Mouse (Mus musculus) C2C12 (cell line): ENCODE data around the gene Itga7.

ENCODE experiments used
- CTCF ChIP-seq: IDR thresholded peaks from one replicate; pipeline ENCODE4 v1.5.1; 2011; ENCODE audit not compliant: control insufficient read depth, insufficient read depth, insufficient read length
- MAX ChIP-seq: IDR thresholded peaks from one replicate; pipeline ENCODE4 v1.6.1; 2011; ENCODE audit warnings: mild to moderate bottlenecking, control low read depth
- MYOD1 ChIP-seq: IDR thresholded peaks from one replicate; pipeline ENCODE4 v1.6.1; 2011; ENCODE audit warnings: low read depth; ENCODE audit not compliant: control insufficient read depth, insufficient read length
- USF1 ChIP-seq: IDR thresholded peaks from one replicate; pipeline ENCODE4 v1.6.1; 2011; ENCODE audit warnings: low read depth, mild to moderate bottlenecking, control low read depth, moderate library complexity

- no peak for TF ChIP-seq MAX
- TF ChIP-seq USF1, result no peak
- TF ChIP-seq CTCF, result no peak
- no peak for TF ChIP-seq MYOD1
These were observed 20.8 kb upstream of the Itga7 start for GRCm38 (mm10) chr10:128912791-128913190.
